Mouse (Mus musculus) liver, postnatal 0 days (tissue): ENCODE results near the gene Plcb4.

Experiments
- CTCF ChIP-seq: sonication (generic); IDR thresholded peaks from 2 replicates; pipeline ENCODE4 v1.5.1; 2016; ENCODE audit warnings: antibody characterized with exemption, low read depth
- EP300 ChIP-seq: IDR thresholded peaks from 2 replicates; pipeline ENCODE4 v1.6.1; 2016; ENCODE audit warnings: antibody characterized with exemption, low read depth, mild to moderate bottlenecking

GRCm38 (mm10) chr2:135748441-135748840 lies 89.6 kb downstream of the Plcb4 start:
- no peak for TF ChIP-seq CTCF
- no peak for TF ChIP-seq EP300
